Mouse (Mus musculus): Measurements from ENCODE around the gene Gpr146. TPM values are rescaled to one million over a fixed set of nuclear protein-coding genes. Genes with fewer than 3 reads are reported as not detected.

Gene Gpr146
- polyA plus RNA-seq, 1 experiment from 2014 or later = 13.4 TPM

GRCm38 (mm10) chr5:139416942-139417341 is 39.4 kb downstream of the Gpr146 start:
- Histone ChIP-seq H3K27me3 (replicated peaks; ENCODE audit: control insufficient read depth, insufficient read depth, low read length) (no peaks in the 10 kb centered on the region), H3K4me2 (no peak overlapping the region), H3K4me1 (replicated peaks; ENCODE audit: control insufficient read depth, insufficient read depth, low read length) (no peaks in the 10 kb centered on the region), H3K9me3 (ENCODE audit: control insufficient read depth, low read length) (no peaks in the 10 kb centered on the region), H3K9ac (ENCODE audit: low read depth, low read length) (no peak overlapping the region), H3K36me3 (ENCODE audit: control insufficient read depth, insufficient read depth, low read length) (peaks cover 4% of the 10 kb centered on the region; the same call in 1 of the 2 replicates), H3K27ac (ENCODE audit: low read depth, low read length) (no peak overlapping the region), H3K4me3 (ENCODE audit: low read depth, low read length) (no peak overlapping the region)
- WGBS = 87% methylated on average over 4 of the region's 4 CpGs
- ATAC-seq (replicated peaks; ENCODE audit: low FRiP score) (no peak), DNase-seq (ENCODE audit: low spot score) (no peak)

DNA sequence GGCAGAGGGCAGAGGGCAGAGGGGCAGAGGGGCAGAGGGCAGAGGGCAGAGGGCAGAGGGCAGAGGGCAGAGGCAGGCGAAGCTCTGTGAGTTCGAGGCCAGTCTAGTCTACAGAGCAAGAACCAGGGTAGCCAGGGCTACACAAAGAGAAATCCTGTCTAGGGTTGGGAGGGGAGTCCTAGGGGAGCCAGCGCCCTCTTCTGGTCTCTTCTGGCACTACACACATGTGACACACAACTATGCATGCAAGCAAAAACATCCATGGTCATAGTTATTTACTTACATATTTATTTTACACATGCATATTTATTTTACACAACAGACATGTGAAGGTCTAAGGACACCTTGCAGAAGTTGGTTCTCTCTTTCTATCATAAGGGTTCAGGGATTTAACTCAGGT is 40.0 kb downstream of the Gpr146 start:
- ATAC-seq (replicated peaks; ENCODE audit: low FRiP score) (no peak), DNase-seq (ENCODE audit: low spot score) (no peak)
- WGBS = 82% methylated on average over 3 of the region's 3 CpGs
- Histone ChIP-seq H3K9ac (ENCODE audit: low read depth, low read length) (no peak overlapping the region), H3K9me3 (ENCODE audit: control insufficient read depth, low read length) (no peaks in the 10 kb centered on the region), H3K36me3 (ENCODE audit: control insufficient read depth, insufficient read depth, low read length) (peaks cover 4% of the 10 kb centered on the region; the same call in 1 of the 2 replicates), H3K4me3 (ENCODE audit: low read depth, low read length) (no peak overlapping the region), H3K27me3 (replicated peaks; ENCODE audit: control insufficient read depth, insufficient read depth, low read length) (no peaks in the 10 kb centered on the region), H3K27ac (ENCODE audit: low read depth, low read length) (no peak overlapping the region), H3K4me1 (replicated peaks; ENCODE audit: control insufficient read depth, insufficient read depth, low read length) (no peaks in the 10 kb centered on the region), H3K4me2 (no peak overlapping the region)

- WGBS = 64% methylated on average over 2 of the region's 2 CpGs
- no peak overlapping the region for H3K27ac ChIP-seq (ENCODE audit: low read depth, low read length)
- H3K4me3 ChIP-seq (ENCODE audit: low read depth, low read length) = no peak overlapping the region
- no peaks in the 10 kb centered on the region for H3K27me3 ChIP-seq (replicated peaks; ENCODE audit: control insufficient read depth, insufficient read depth, low read length)
- no peak for ATAC-seq (replicated peaks; ENCODE audit: low FRiP score)
- H3K4me1 ChIP-seq (replicated peaks; ENCODE audit: control insufficient read depth, insufficient read depth, low read length) = 0 out of 2 replicates have a peak, but pooled peaks cover under 1% of the 10 kb centered on the region
- no peaks in the 10 kb centered on the region for H3K9me3 ChIP-seq (ENCODE audit: control insufficient read depth, low read length)
- DNase-seq (ENCODE audit: low spot score) = no peak
- H3K9ac ChIP-seq (ENCODE audit: low read depth, low read length) = no peak overlapping the region
- H3K36me3 ChIP-seq (ENCODE audit: control insufficient read depth, insufficient read depth, low read length) = peaks cover 4% of the 10 kb centered on the region; the same call in 1 of the 2 replicates
- no peak overlapping the region for H3K4me2 ChIP-seq
These were observed 40.6 kb downstream of the Gpr146 start for GRCm38 (mm10) chr5:139418110-139418509.

DNA sequence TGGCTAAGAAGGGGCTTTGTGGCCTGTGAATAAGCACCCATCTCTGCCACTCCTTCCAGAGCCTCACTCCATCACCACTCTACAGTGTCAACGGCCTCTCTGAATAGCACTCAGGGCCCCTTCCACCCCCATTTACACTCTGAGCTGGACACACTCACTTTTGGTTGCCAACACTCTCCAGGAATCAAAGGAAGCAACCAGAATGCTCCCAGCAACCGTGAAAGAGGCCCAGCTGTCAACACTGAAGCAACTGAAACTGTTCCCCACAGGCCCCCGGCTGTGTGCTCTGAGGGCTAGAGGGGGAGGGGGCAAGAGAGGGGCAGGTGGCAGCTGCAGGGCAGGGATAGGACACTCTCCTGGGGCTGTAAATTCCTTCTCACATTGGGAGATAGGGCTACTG is 41.1 kb downstream of the Gpr146 start:
- H3K4me2 ChIP-seq = no peak overlapping the region
- H3K9ac ChIP-seq (ENCODE audit: low read depth, low read length) = no peak overlapping the region
- ATAC-seq (replicated peaks; ENCODE audit: low FRiP score) (no peak), DNase-seq (ENCODE audit: low spot score) (no peak)
- no peaks in the 10 kb centered on the region for H3K27me3 ChIP-seq (replicated peaks; ENCODE audit: control insufficient read depth, insufficient read depth, low read length)
- no peak overlapping the region for H3K4me3 ChIP-seq (ENCODE audit: low read depth, low read length)
- H3K27ac ChIP-seq (ENCODE audit: low read depth, low read length) = no peak overlapping the region
- H3K4me1 ChIP-seq (replicated peaks; ENCODE audit: control insufficient read depth, insufficient read depth, low read length) = 0 out of 2 replicates have a peak, but pooled peaks cover 2% of the 10 kb centered on the region
- no peaks in the 10 kb centered on the region for H3K9me3 ChIP-seq (ENCODE audit: control insufficient read depth, low read length)
- 53% methylated on average over 3 of the region's 3 CpGs for WGBS
- peaks cover 4% of the 10 kb centered on the region; the same call in 1 of the 2 replicates for H3K36me3 ChIP-seq (ENCODE audit: control insufficient read depth, insufficient read depth, low read length)

DNA sequence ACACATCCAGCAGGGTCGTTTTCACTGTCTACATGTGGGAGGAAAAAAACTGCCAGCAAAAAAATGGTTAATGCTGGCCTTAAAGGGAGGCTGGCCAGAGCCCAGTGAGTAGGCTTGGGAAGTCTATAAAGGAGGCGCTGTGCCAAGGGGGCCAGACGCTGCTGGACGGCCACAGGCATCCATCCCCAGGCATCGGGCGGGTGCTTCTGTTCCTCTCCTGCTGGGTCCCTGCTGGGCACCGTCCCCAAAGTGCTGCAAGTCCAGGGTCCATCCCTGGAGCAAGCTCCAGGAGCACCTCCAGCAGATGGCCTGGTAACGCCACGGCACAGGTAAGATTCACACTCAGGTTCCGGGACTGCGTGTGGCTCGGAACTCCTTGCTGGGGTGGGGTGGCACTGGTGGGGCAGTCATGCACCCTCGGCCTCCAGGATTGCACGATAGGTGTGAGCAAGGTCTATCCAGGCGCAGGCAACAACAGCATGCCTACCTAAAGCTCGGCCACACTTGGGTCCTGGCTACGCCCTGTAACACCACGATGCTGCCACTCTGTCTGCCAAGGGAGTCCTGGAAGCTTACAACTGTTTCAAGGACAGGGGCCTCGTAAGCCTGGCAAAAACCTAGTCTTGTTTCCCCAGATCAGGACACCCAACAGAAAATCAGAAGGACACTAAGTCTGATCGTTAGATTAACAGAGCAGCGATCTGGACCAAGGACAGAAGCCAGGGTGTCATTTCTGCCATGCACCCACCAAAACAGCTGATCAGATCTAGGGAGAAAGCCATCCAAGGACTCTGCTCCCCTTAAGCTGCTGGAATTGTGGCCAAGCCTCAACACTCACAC is 45.7 kb downstream of the Gpr146 start, which contains the start of gene Gper1:
Gper1 (plus strand) TSS at position 126 of the 840 bp plus-strand sequence.
- no peak within 1 kb of the TSS for H3K27ac ChIP-seq (ENCODE audit: low read depth, low read length)
- ATAC-seq (replicated peaks; ENCODE audit: low FRiP score) = no peak
- no peak for DNase-seq (ENCODE audit: low spot score)
- no peaks in the 10 kb centered on the region for H3K9me3 ChIP-seq (ENCODE audit: control insufficient read depth, low read length)
- no peaks in the 10 kb centered on the region for H3K36me3 ChIP-seq (ENCODE audit: control insufficient read depth, insufficient read depth, low read length)
- 74% methylated on average over 21 of the region's 21 CpGs for WGBS
- no peak within 1 kb of the TSS; the same call in 1 of the 2 replicates for H3K9ac ChIP-seq (ENCODE audit: low read depth, low read length)
- H3K4me1 ChIP-seq (replicated peaks; ENCODE audit: control insufficient read depth, insufficient read depth, low read length) = 0 out of 2 replicates have a peak, but pooled peaks cover 2% of the 10 kb centered on the region
- no peak within 1 kb of the TSS for H3K4me3 ChIP-seq (ENCODE audit: low read depth, low read length)
- no peak within 1 kb of the TSS for H3K4me2 ChIP-seq
- H3K27me3 ChIP-seq (replicated peaks; ENCODE audit: control insufficient read depth, insufficient read depth, low read length) = no peaks in the 10 kb centered on the region

DNA sequence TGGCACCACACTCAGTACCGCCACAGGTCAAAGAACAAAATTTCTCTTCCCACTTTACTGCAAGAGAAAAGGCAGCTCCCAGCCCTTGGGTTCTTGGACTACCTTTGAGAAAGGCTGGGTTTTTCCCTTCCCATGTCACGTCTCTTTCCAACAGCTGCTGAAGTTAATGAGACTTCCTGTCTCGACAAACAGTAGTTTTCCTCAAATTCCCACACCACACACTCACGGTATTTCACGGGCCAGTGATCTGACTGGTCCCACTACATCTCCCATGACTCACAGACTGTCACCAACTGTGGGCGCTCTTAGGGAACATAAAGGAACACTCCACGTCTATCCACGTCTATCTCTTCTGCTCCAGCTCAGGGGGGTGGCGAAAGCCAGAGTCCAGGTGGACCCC is 47.7 kb downstream of the Gpr146 start:
- ATAC-seq (replicated peaks; ENCODE audit: low FRiP score) = no peak
- DNase-seq (ENCODE audit: low spot score) = no peak
- H3K4me3 ChIP-seq (ENCODE audit: low read depth, low read length) = no peak overlapping the region
- H3K27me3 ChIP-seq (replicated peaks; ENCODE audit: control insufficient read depth, insufficient read depth, low read length) = no peaks in the 10 kb centered on the region
- no peak overlapping the region for H3K4me2 ChIP-seq
- no peaks in the 10 kb centered on the region for H3K36me3 ChIP-seq (ENCODE audit: control insufficient read depth, insufficient read depth, low read length)
- no peak overlapping the region for H3K9ac ChIP-seq (ENCODE audit: low read depth, low read length)
- peaks cover 2% of the 10 kb centered on the region; the same call in 1 of the 2 replicates for H3K4me1 ChIP-seq (replicated peaks; ENCODE audit: control insufficient read depth, insufficient read depth, low read length)
- no peaks in the 10 kb centered on the region for H3K9me3 ChIP-seq (ENCODE audit: control insufficient read depth, low read length)
- 87% methylated on average over 9 of the region's 9 CpGs for WGBS
- H3K27ac ChIP-seq (ENCODE audit: low read depth, low read length) = no peak overlapping the region

DNA sequence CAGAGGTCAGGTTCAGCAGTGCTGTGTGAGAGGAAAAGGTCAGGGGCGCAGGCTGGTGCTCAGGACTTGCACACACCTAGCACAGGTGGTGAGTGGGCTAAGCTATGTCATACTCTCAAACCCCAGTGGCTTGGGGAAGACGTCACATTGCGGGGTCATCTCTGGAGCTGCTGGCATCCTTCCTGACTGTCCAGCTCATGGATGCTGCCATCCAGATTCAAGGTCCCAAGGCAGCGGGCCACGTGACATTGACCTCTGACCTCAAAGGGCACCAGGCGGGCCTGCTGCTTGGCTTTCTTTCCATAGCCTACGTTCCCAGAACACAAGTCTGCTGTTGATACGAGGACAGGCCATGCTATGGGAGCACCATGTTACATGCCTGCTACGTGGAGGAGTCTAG is 49.5 kb downstream of the Gpr146 start:
- ATAC-seq (replicated peaks; ENCODE audit: low FRiP score) (no peak), DNase-seq (ENCODE audit: low spot score) (no peak)
- H3K27ac ChIP-seq (ENCODE audit: low read depth, low read length) = no peak overlapping the region
- WGBS = 83% methylated on average over 9 of the region's 9 CpGs
- peaks cover 2% of the 10 kb centered on the region; the same call in 1 of the 2 replicates for H3K4me1 ChIP-seq (replicated peaks; ENCODE audit: control insufficient read depth, insufficient read depth, low read length)
- H3K4me2 ChIP-seq = no peak overlapping the region
- no peak overlapping the region for H3K4me3 ChIP-seq (ENCODE audit: low read depth, low read length)
- no peaks in the 10 kb centered on the region for H3K9me3 ChIP-seq (ENCODE audit: control insufficient read depth, low read length)
- no peak overlapping the region for H3K9ac ChIP-seq (ENCODE audit: low read depth, low read length)
- no peaks in the 10 kb centered on the region for H3K36me3 ChIP-seq (ENCODE audit: control insufficient read depth, insufficient read depth, low read length)
- no peaks in the 10 kb centered on the region for H3K27me3 ChIP-seq (replicated peaks; ENCODE audit: control insufficient read depth, insufficient read depth, low read length)

- no peak for ATAC-seq (replicated peaks; ENCODE audit: low FRiP score)
These were observed 50.5 kb downstream of the Gpr146 start for GRCm38 (mm10) chr5:139427989-139428388.

More at GRCm38 (mm10) chr5:139427989-139428388, 50.5 kb downstream of the Gpr146 start:
- Histone ChIP-seq H3K36me3 (ENCODE audit: control insufficient read depth, insufficient read depth, low read length) (no peaks in the 10 kb centered on the region), H3K4me2 (no peak overlapping the region), H3K27me3 (replicated peaks; ENCODE audit: control insufficient read depth, insufficient read depth, low read length) (no peaks in the 10 kb centered on the region), H3K27ac (ENCODE audit: low read depth, low read length) (no peak overlapping the region), H3K4me3 (ENCODE audit: low read depth, low read length) (no peak overlapping the region), H3K9me3 (ENCODE audit: control insufficient read depth, low read length) (no peaks in the 10 kb centered on the region), H3K9ac (ENCODE audit: low read depth, low read length) (no peak overlapping the region), H3K4me1 (replicated peaks; ENCODE audit: control insufficient read depth, insufficient read depth, low read length) (peaks cover 2% of the 10 kb centered on the region; the same call in 1 of the 2 replicates)
- DNase-seq (ENCODE audit: low spot score) = no peak
- WGBS = 85% methylated on average over 9 of the region's 9 CpGs
